In genomic region chr5:123396901-123397464, GRCm38 (mm10) we compare ENCODE assay signal across 8 mouse cellular contexts. TPM values are rescaled to one million over a fixed set of nuclear protein-coding genes. Genes with fewer than 3 reads are reported as not detected.
DNase-seq lines count a peak whose midpoint lies in the region; ATAC-seq and TF ChIP-seq lines count a peak whose summit lies in the region.

No protein-coding gene starts in this region.

- H3K9me3 ChIP-seq in intestine, embryonic 14.5 days (ENCODE audit: control insufficient read depth, low read length): no peaks in the 10 kb centered on the region
- H3K9me3 ChIP-seq in neural tube, embryonic 13.5 days: no peaks in the 10 kb centered on the region

- peak overlapping the region; percentile 90 for H3K4me3 ChIP-seq in left cerebral cortex, adult 2 months
- H3K4me3 ChIP-seq in intestine, embryonic 14.5 days (ENCODE audit: low read depth, low read length): peak overlapping the region; percentile 78
- H3K4me3 ChIP-seq in neural tube, embryonic 13.5 days: peak overlapping the region; percentile 98

- WGBS in intestine, embryonic 14.5 days: 56% methylated on average over 8 of the region's 8 CpGs
- WGBS in neural tube, embryonic 13.5 days: 64% methylated on average over 8 of the region's 8 CpGs

- TF ChIP-seq CTCF in left cerebral cortex, adult 2 months (IDR thresholded peaks at IDR 0.05): no peak

- intact Hi-C loops in left cerebral cortex, adult 2 months (cut with DNase I): no loop called here
- intact Hi-C loops in left cerebral cortex, postnatal 36 days (cut with DNase I): no loop called here

- H3K4me2 ChIP-seq in intestine, embryonic 14.5 days (ENCODE audit: low read length): peak overlapping the region; percentile 79
- H3K4me2 ChIP-seq in neural tube, embryonic 13.5 days: peak overlapping the region; percentile 86

- no peaks in the 10 kb centered on the region for H3K36me3 ChIP-seq in intestine, embryonic 14.5 days (ENCODE audit: control insufficient read depth, insufficient read depth, low read length)
- no peaks in the 10 kb centered on the region for H3K36me3 ChIP-seq in neural tube, embryonic 13.5 days

- DNase-seq in left cerebral cortex, adult 2 months (ENCODE audit: extremely low spot score in 1 of 2, low spot score in 2 of 2): no peak
- DNase-seq in left cerebral cortex, postnatal 36 days (ENCODE audit: low spot score in 2 of 2): no peak
- DNase-seq in cerebellum, postnatal 36 days: peak; percentile 76 to 77
- DNase-seq in intestine, embryonic 14.5 days (ENCODE audit: low spot score): no peak
- no peak for DNase-seq in layer of hippocampus, postnatal 10 days (ENCODE audit: low spot score in 2 of 2)
- no peak for DNase-seq in kidney, postnatal 10 days

- no peak overlapping the region for H3K9ac ChIP-seq in intestine, embryonic 14.5 days (ENCODE audit: low read length)
- H3K9ac ChIP-seq in neural tube, embryonic 13.5 days: peak overlapping the region; percentile 97

- peak overlapping the region; percentile 37 for H3K27ac ChIP-seq in left cerebral cortex, adult 2 months
- no peak overlapping the region for H3K27ac ChIP-seq in intestine, embryonic 14.5 days (ENCODE audit: low read depth)
- H3K27ac ChIP-seq in neural tube, embryonic 13.5 days (replicated peaks): 0 out of 2 replicates have a peak overlapping the region, but pooled peaks have one; percentile 23

- no peaks in the 10 kb centered on the region for H3K27me3 ChIP-seq in intestine, embryonic 14.5 days (replicated peaks; ENCODE audit: control insufficient read depth, insufficient read depth, low read length)
- H3K27me3 ChIP-seq in neural tube, embryonic 13.5 days: no peaks in the 10 kb centered on the region

- H3K4me1 ChIP-seq in intestine, embryonic 14.5 days (replicated peaks; ENCODE audit: control insufficient read depth, insufficient read depth, low read length): peaks cover 26% of the 10 kb centered on the region
- peaks cover 52% of the 10 kb centered on the region for H3K4me1 ChIP-seq in neural tube, embryonic 13.5 days (replicated peaks)

- ATAC-seq in intestine, embryonic 14.5 days (replicated peaks; ENCODE audit: low FRiP score, low TSS enrichment, low read depth): no peak
- no peak for ATAC-seq in neural tube, embryonic 13.5 days (ENCODE audit: low read depth)
- no peak for ATAC-seq in megakaryocyte progenitor cell, adult 5-6 weeks (replicated peaks; ENCODE audit: poor library complexity)

RNA-seq across cellular contexts. Expression of gene Mlxip, which starts 2.4 kb away (rescaled TPM):
- total RNA-seq in left cerebral cortex, adult 2 months (2021): 10 to 100 TPM; 20.5 to 20.8 TPM
- 10 to 100 TPM; 15.3 to 19.4 TPM for total RNA-seq in left cerebral cortex, postnatal 36 days (2021)
- polyA plus RNA-seq in intestine, embryonic 14.5 days (2014; fragmentation: Nextera tagmentation; extraction: Ambion mirVana): 26.5 and 29.1 TPM in 2 replicates
- polyA plus RNA-seq in neural tube, embryonic 13.5 days (2015; fragmentation: Nextera tagmentation; extraction: Ambion mirVana): 23.5 and 28.4 TPM in 2 replicates
- 10 to 100 TPM; 22.3 to 22.7 TPM for total RNA-seq in layer of hippocampus, postnatal 10 days (2021)
- total RNA-seq in megakaryocyte progenitor cell, adult 5-6 weeks (2015): 32.6 TPM in 2 replicates
- 11.0 and 11.3 TPM in 2 replicates for total RNA-seq in megakaryocyte progenitor cell, adult 5-6 weeks (2017)

RNA-seq across cellular contexts. Expression of gene Bcl7a, which starts 53.3 kb away (rescaled TPM):
- total RNA-seq in left cerebral cortex, adult 2 months (2021): 10 to 100 TPM; 65.4 to 68.2 TPM
- total RNA-seq in left cerebral cortex, postnatal 36 days (2021): 10 to 100 TPM; 69.0 to 71.7 TPM
- 21.1 and 24.0 TPM in 2 replicates for polyA plus RNA-seq in intestine, embryonic 14.5 days (2014; fragmentation: Nextera tagmentation; extraction: Ambion mirVana)
- 47.4 and 52.6 TPM in 2 replicates for polyA plus RNA-seq in neural tube, embryonic 13.5 days (2015; fragmentation: Nextera tagmentation; extraction: Ambion mirVana)
- total RNA-seq in layer of hippocampus, postnatal 10 days (2021): 10 to 100 TPM; 72.7 to 78.5 TPM
- 16.3 and 20.0 TPM in 2 replicates for total RNA-seq in megakaryocyte progenitor cell, adult 5-6 weeks (2015)
- 14.7 and 17.5 TPM in 2 replicates for total RNA-seq in megakaryocyte progenitor cell, adult 5-6 weeks (2017)

Comparison
In these comparisons a context has a peak if more than half of its experiments do, and no peak if none do; other contexts are left out.
1. DNase-seq: peak in cerebellum, postnatal 36 days (2 of 2); none in left cerebral cortex, adult 2 months (0 of 2), left cerebral cortex, postnatal 36 days (0 of 2), intestine, embryonic 14.5 days (single experiment), layer of hippocampus, postnatal 10 days (0 of 2) and kidney, postnatal 10 days (single experiment).
2. Peak in every context shown above with its lines, with median percentiles within 50 percentile points of each other: H3K4me3 ChIP-seq.